Mouse (Mus musculus) lung, embryonic 16.5 days (tissue): ENCODE results near the gene Mast4. TPM values are rescaled to one million over a fixed set of nuclear protein-coding genes. Genes with fewer than 3 reads are reported as not detected.

Experiments used
- ATAC-seq: fragments of 200-750 bp; cut with Nextera tagmentation; 2 replicates; pipeline ENCODE4 v1.8.0; 2017; ENCODE audit warnings: low read depth, mild to moderate bottlenecking, moderate library complexity
- H3K27ac ChIP-seq: fragments of 300-500 bp; sonication (generic); 2 replicates; pipeline ENCODE4 v1.5.1; 2014; ENCODE audit warnings: mild to moderate bottlenecking, control low read depth, low read length
- H3K27me3 ChIP-seq: fragments of 300-500 bp; sonication (generic); 2 replicates; pipeline ENCODE4 v1.6.1; 2014; ENCODE audit warnings: low read depth, low read length, mixed read lengths; ENCODE audit not compliant: control insufficient read depth, insufficient read depth
- H3K36me3 ChIP-seq: fragments of 300-500 bp; sonication (generic); 2 replicates; pipeline ENCODE4 v1.6.1; 2014; ENCODE audit warnings: low read length; ENCODE audit not compliant: control insufficient read depth, insufficient read depth
- H3K4me1 ChIP-seq: fragments of 300-500 bp; sonication (generic); replicated peaks from 2 replicates; pipeline ENCODE4 v1.6.1; 2014; ENCODE audit warnings: low read length, mixed read lengths; ENCODE audit not compliant: control insufficient read depth, insufficient read depth
- H3K4me2 ChIP-seq: fragments of 300-500 bp; sonication (generic); 2 replicates; pipeline ENCODE4 v1.6.1; 2014; ENCODE audit warnings: low read depth, low read length, control low read depth
- H3K4me3 ChIP-seq: fragments of 300-500 bp; sonication (generic); 2 replicates; pipeline ENCODE4 v1.5.1; 2014; ENCODE audit warnings: mild to moderate bottlenecking, low read length, control low read depth
- H3K9ac ChIP-seq: fragments of 300-500 bp; sonication (generic); 2 replicates; pipeline ENCODE4 v1.6.1; 2014; ENCODE audit warnings: low read length, control low read depth
- H3K9me3 ChIP-seq: fragments of 300-500 bp; sonication (generic); 2 replicates; pipeline ENCODE4 v1.6.1; 2016; ENCODE audit warnings: low read length; ENCODE audit not compliant: control insufficient read depth
- WGBS: fragments of 180-500 bp; shearing (Covaris S2); extraction: QIAGEN DNeasy Blood & Tissue Kit; methylation state at CpG from one replicate; pipeline ENCODE4 v1.1.7; 2014; 5-methylcytosine and 5-hydroxymethylcytosine counted together
- polyA plus RNA-seq: library from polyadenylated mRNA; unstranded; fragments of >200 nt; fragmentation: Nextera tagmentation; extraction: Ambion mirVana; gene quantifications from 2 replicates; pipeline ENCODE4 v1.2.1, GENCODE M21; 2015

Gene Mast4
- polyA plus RNA-seq, 1 experiment from 2014 or later: 30.2 TPM

- Histone ChIP-seq H3K4me1 (no peaks in the 10 kb centered on the region), H3K27ac (no peak overlapping the region), H3K9ac (no peak overlapping the region), H3K4me2 (no peak overlapping the region), H3K36me3 (no peaks in the 10 kb centered on the region), H3K4me3 (no peak overlapping the region), H3K9me3 (0 out of 2 replicates have a peak, but pooled peaks cover 3% of the 10 kb centered on the region), H3K27me3 (peaks cover 10% of the 10 kb centered on the region)
- WGBS: 49% methylated on average over 13 of the region's 13 CpGs
- no peak for ATAC-seq
Observed at GRCm38 (mm10) chr13:103326186-103326585, 8.1 kb downstream of the Mast4 start.

- Histone ChIP-seq H3K27me3 (no peaks in the 10 kb centered on the region), H3K4me1 (no peaks in the 10 kb centered on the region), H3K36me3 (no peaks in the 10 kb centered on the region), H3K4me3 (no peak overlapping the region), H3K9ac (no peak overlapping the region), H3K27ac (no peak overlapping the region), H3K9me3 (0 out of 2 replicates have a peak, but pooled peaks cover 3% of the 10 kb centered on the region), H3K4me2 (no peak overlapping the region)
- ATAC-seq: no peak
- WGBS: 82% methylated on average over 9 of the region's 9 CpGs
Observed at GRCm38 (mm10) chr13:103319881-103320280, 14.4 kb downstream of the Mast4 start.

- no peaks in the 10 kb centered on the region for H3K4me1 ChIP-seq
- H3K4me2 ChIP-seq: no peak overlapping the region
- H3K9me3 ChIP-seq: 0 out of 2 replicates have a peak, but pooled peaks cover 3% of the 10 kb centered on the region
- ATAC-seq: no peak
- no peak overlapping the region for H3K27ac ChIP-seq
- no peak overlapping the region for H3K4me3 ChIP-seq
- no peak overlapping the region for H3K9ac ChIP-seq
- no peaks in the 10 kb centered on the region for H3K27me3 ChIP-seq
- no peaks in the 10 kb centered on the region for H3K36me3 ChIP-seq
- 4% methylated on average over 3 of the region's 3 CpGs for WGBS
Observed at GRCm38 (mm10) chr13:103319317-103319716, 15.0 kb downstream of the Mast4 start.

- Histone ChIP-seq H3K4me1 (no peaks in the 10 kb centered on the region), H3K9ac (no peak overlapping the region), H3K4me3 (no peak overlapping the region), H3K4me2 (no peak overlapping the region), H3K27me3 (no peaks in the 10 kb centered on the region), H3K36me3 (no peaks in the 10 kb centered on the region), H3K27ac (no peak overlapping the region), H3K9me3 (no peaks in the 10 kb centered on the region)
- no peak for ATAC-seq
- 63% methylated on average over 3 of the region's 3 CpGs for WGBS
Observed at GRCm38 (mm10) chr13:103316777-103317367, 17.4 kb downstream of the Mast4 start.

- Histone ChIP-seq H3K9ac (no peak overlapping the region), H3K9me3 (no peaks in the 10 kb centered on the region), H3K4me2 (no peak overlapping the region), H3K27me3 (no peaks in the 10 kb centered on the region), H3K36me3 (no peaks in the 10 kb centered on the region), H3K27ac (no peak overlapping the region), H3K4me1 (no peaks in the 10 kb centered on the region), H3K4me3 (no peak overlapping the region)
- WGBS: 45% methylated on average over 10 of the region's 10 CpGs
- no peak for ATAC-seq
Observed at GRCm38 (mm10) chr13:103315113-103315708, 19.1 kb downstream of the Mast4 start.

- Histone ChIP-seq H3K27me3 (no peaks in the 10 kb centered on the region), H3K4me3 (no peak overlapping the region), H3K9me3 (no peaks in the 10 kb centered on the region), H3K27ac (no peak overlapping the region), H3K9ac (no peak overlapping the region), H3K36me3 (no peaks in the 10 kb centered on the region), H3K4me1 (no peaks in the 10 kb centered on the region), H3K4me2 (no peak overlapping the region)
- ATAC-seq: no peak
- WGBS: 87% methylated on average over 4 of the region's 4 CpGs
Observed at GRCm38 (mm10) chr13:103308296-103308695, 26.0 kb downstream of the Mast4 start.

- Histone ChIP-seq H3K4me3 (no peak overlapping the region), H3K27me3 (no peaks in the 10 kb centered on the region), H3K27ac (no peak overlapping the region), H3K9me3 (no peaks in the 10 kb centered on the region), H3K9ac (no peak overlapping the region), H3K4me1 (no peaks in the 10 kb centered on the region), H3K36me3 (no peaks in the 10 kb centered on the region), H3K4me2 (no peak overlapping the region)
- WGBS: 60% methylated on average over 9 of the region's 9 CpGs
- no peak for ATAC-seq
Observed at GRCm38 (mm10) chr13:103303826-103304225, 30.5 kb downstream of the Mast4 start.

- Histone ChIP-seq H3K9me3 (no peaks in the 10 kb centered on the region), H3K4me2 (no peak overlapping the region), H3K36me3 (no peaks in the 10 kb centered on the region), H3K4me3 (no peak overlapping the region), H3K27me3 (no peaks in the 10 kb centered on the region), H3K9ac (no peak overlapping the region), H3K4me1 (no peaks in the 10 kb centered on the region), H3K27ac (no peak overlapping the region)
- no peak for ATAC-seq
- WGBS: 42% methylated on average over 6 of the region's 6 CpGs
Observed at GRCm38 (mm10) chr13:103302508-103302907, 31.8 kb downstream of the Mast4 start.

- WGBS: 94% methylated on average over 2 of the region's 2 CpGs
- no peak for ATAC-seq
- H3K4me1 ChIP-seq: no peaks in the 10 kb centered on the region
- H3K36me3 ChIP-seq: no peaks in the 10 kb centered on the region
- H3K9me3 ChIP-seq: no peaks in the 10 kb centered on the region
- no peak overlapping the region for H3K27ac ChIP-seq
- H3K27me3 ChIP-seq: no peaks in the 10 kb centered on the region
- H3K9ac ChIP-seq: no peak overlapping the region
- no peak overlapping the region for H3K4me2 ChIP-seq
- no peak overlapping the region for H3K4me3 ChIP-seq
Observed at GRCm38 (mm10) chr13:103302077-103302476, 32.2 kb downstream of the Mast4 start.
